Mouse (Mus musculus) ovary, postnatal 36 days (tissue): ENCODE measurements at regions not wholly inside any gene's neighbourhood (a gene's known extent, or its start where the extent isn't known, plus 50 kb on each side); places are given as distances from the start of the nearest gene placed in this dataset.
"Not testable (repeated sequence)": the region's sequence is repeated elsewhere in the genome, so short reads cannot be mapped to it uniquely, and the experiment has no call there.

Source experiments
- DNase-seq: peaks from one replicate; pipeline ENCODE4 v3.0.0; 2022; ENCODE audit warnings: low spot score, mixed read lengths

GRCm38 (mm10) chr10:6182400-6182799 is 260.2 kb upstream of the Rgs17 start:
- DNase-seq, result no peak

GRCm38 (mm10) chr10:6164311-6164710 is 242.1 kb upstream of the Rgs17 start:
- DNase-seq, result not testable (repeated sequence)

GRCm38 (mm10) chr10:6156941-6157340 is 234.7 kb upstream of the Rgs17 start:
- no peak for DNase-seq

- no peak for DNase-seq
Observed at GRCm38 (mm10) chr10:6134091-6134490, 211.9 kb upstream of the Rgs17 start.

- DNase-seq, result not testable (repeated sequence)
Observed at GRCm38 (mm10) chr10:6124423-6124822, 202.2 kb upstream of the Rgs17 start.

- DNase-seq, result peak; percentile 7
Observed at GRCm38 (mm10) chr10:6114883-6115622, 192.9 kb upstream of the Rgs17 start.
